Mouse (Mus musculus): ENCODE results near the gene Ndufv3. TPM values are rescaled to one million over a fixed set of nuclear protein-coding genes. Genes with fewer than 3 reads are reported as not detected.

The Ndufv3 gene
- total and polyA plus RNA-seq, 3 experiments, result 158 to 1,046 (median 189) TPM

DNA sequence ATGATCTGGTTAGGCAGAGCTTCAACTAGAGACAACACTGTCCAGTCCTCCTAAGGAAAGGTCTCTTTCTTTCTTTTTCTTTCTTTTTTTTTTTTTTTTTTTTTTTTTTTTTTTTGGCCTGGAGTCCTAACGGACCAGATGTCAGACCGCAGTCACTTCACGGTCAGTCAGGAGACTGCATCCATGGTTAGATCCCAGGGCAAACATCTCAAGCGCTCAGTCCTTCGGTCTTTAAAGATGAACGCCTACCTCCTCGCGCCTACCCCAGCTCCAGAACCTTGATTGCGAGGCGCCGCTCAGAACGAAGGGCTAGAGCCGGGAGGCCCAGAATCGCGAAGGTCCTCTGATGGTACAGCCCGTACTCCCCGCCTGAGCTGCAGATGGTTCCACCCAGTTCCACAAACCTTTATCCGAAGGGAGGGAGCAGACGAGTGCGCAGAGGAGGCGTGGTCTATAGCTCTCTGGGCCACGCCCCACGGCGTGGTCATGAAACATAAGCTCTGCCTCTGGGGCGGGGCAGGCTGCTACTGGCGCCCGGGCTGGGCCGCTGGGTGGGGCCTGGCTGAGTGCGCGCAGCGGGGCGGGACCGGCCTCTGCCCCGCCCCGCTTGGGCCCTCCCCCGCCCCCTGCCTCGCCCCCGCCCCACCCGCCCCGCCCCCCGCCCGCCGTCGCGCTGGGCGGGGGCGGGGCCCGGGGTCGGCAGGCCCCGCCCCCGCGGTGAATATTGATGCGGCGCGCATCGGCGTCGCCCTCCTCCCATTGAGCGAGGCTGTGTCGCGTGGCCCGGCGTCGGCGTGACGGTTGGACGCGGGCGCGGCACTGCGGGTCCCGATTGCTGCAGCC lies 44.3 kb downstream of the Ndufv3 start, which contains the start of gene Pknox1 (continued):
- TF ChIP-seq TCF12 (IDR thresholded peaks at IDR 0.05; ENCODE audit: low read depth, low read length) (peak; percentile 26; the same call in 1 of the 2 replicates), MXI1 (IDR thresholded peaks at IDR 0.05; ENCODE audit: low read depth, low read length) (peak; percentile 81; the same call in 1 of the 2 replicates), KAT2A (conservative IDR thresholded peaks at IDR 0.05; ENCODE audit: low read depth, low read length) (no peak), POLR2A (IDR thresholded peaks at IDR 0.05; ENCODE audit: control insufficient read depth in 1 of 2, insufficient read depth in 1 of 2, low read depth in 1 of 2, low read length in 2 of 2, poor library complexity in 1 of 2) (peak in 1 of 2 experiments; percentile 79; a peak in 2 of 4 replicates), ETS1 (IDR thresholded peaks at IDR 0.05; ENCODE audit: low read depth, low read length) (peak; percentile 43; the same call in 1 of the 2 replicates)

DNA sequence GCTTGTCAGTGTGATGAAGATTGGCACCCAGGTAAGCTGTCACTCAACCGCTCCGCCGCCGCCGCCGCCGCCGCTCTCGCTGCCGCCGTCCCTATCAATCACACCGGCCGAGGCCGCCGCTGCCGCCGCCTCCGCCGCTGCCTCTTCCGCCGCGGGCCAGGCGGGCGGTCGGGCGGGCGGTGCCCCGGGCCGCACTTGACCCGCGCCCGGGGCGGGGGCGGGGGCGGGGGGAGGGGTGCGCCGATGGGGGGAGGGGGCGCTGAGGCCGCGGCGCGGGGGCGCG lies 44.9 kb downstream of the Ndufv3 start:
- H3K9ac ChIP-seq (ENCODE audit: control insufficient read depth, low read depth, low read length, poor library complexity, severe bottlenecking), result peak overlapping the region; percentile 91
- H3K27ac ChIP-seq (ENCODE audit: control insufficient read depth, low read depth, low read length), result peak overlapping the region; percentile 66
- H3K36me3 ChIP-seq (ENCODE audit: control insufficient read depth in 1 of 2, insufficient read depth in 2 of 2, low read length in 2 of 2), result peaks cover 0 to 26% of the 10 kb centered on the region in 2 experiments; a peak in 2 of 4 replicates
- H3K9me3 ChIP-seq (replicated peaks; ENCODE audit: insufficient read depth, low read length), result no peaks in the 10 kb centered on the region
- no peaks in the 10 kb centered on the region for H3K27me3 ChIP-seq (ENCODE audit: control insufficient read depth in 1 of 2, insufficient read depth in 2 of 2, low read length in 2 of 2)
- H3K4me3 ChIP-seq (ENCODE audit: control insufficient read depth in 1 of 2, insufficient read depth in 1 of 2, low read depth in 2 of 2, low read length in 2 of 2), result peak overlapping the region; percentile 78 to 87; a peak in 3 of 4 replicates
- no peak for DNase-seq (ENCODE audit: low read depth, low spot score)
- peaks cover 0 to 26% of the 10 kb centered on the region in 2 experiments; a peak in 3 of 4 replicates for H3K4me1 ChIP-seq (ENCODE audit: control insufficient read depth in 1 of 2, insufficient read depth in 2 of 2, low read length in 2 of 2)
- TF ChIP-seq POLR2A (IDR thresholded peaks at IDR 0.05; ENCODE audit: control insufficient read depth in 1 of 2, insufficient read depth in 1 of 2, low read depth in 1 of 2, low read length in 2 of 2, poor library complexity in 1 of 2) (peak in 1 of 2 experiments; percentile 18; a peak in 1 of 4 replicates), UBTF (IDR thresholded peaks at IDR 0.05; ENCODE audit: borderline replicate concordance, insufficient read depth, low read depth, low read length) (no peak), NELFE (IDR thresholded peaks at IDR 0.05; ENCODE audit: low read depth, low read length) (peak; percentile 10; the same call in 1 of the 2 replicates), POLR2AphosphoS2 (IDR thresholded peaks at IDR 0.05; ENCODE audit: low read length) (no peak)
- H3K79me2 ChIP-seq (ENCODE audit: control insufficient read depth, insufficient read depth, low read length, poor library complexity), result peaks cover 39% of the 10 kb centered on the region

DNA sequence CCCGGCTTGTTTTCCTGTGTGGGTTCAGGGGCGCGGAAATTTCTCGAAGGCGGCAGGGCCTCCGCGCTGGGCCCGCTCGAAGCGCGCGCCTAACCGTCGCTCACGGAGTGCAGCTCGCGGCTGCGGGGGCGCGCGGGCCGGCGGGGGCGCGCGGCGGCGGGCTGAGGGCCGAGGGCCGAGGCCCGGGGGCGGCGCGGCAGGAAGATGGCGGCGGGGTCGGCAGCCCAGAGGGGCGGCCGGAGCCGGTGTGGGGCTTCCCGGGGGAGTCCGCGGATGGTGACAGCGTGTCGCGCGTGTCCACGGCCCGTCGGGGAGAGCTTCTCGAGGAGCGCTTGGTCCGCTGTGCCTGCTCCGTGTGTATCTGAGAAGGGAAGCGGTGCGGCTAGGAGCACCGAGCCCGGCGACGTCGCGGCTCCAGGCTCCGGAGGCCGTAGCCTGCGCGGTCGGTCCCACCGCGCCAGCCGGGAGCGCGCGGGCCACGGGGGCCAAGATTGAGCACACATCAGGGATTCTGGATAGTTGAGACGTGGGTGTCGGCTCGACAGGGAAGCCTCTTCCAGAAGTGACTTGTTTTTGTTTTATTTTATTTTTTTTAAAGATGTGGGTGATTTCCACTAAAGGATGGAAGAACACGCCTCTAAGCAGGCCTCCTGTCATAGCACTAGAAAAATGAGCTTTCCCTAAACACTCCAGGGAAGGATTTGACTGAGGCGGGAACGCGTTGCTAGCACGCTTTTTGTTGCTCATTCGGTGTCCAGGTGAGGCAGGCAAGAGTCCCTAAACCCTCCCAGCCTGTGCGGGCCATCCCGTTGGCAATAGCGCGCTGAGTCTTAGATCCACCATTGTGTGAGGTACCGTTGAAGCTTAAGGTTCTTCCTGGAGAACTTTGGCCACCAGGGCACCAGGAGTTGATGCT lies 45.5 kb downstream of the Ndufv3 start:
- H3K27ac ChIP-seq (ENCODE audit: control insufficient read depth, low read depth, low read length), result peak overlapping the region; percentile 66
- H3K36me3 ChIP-seq (ENCODE audit: control insufficient read depth in 1 of 2, insufficient read depth in 2 of 2, low read length in 2 of 2), result peaks cover 0 to 27% of the 10 kb centered on the region in 2 experiments; a peak in 2 of 4 replicates
- H3K4me3 ChIP-seq (ENCODE audit: control insufficient read depth in 1 of 2, insufficient read depth in 1 of 2, low read depth in 2 of 2, low read length in 2 of 2), result peak overlapping the region; percentile 78 to 87
- no peaks in the 10 kb centered on the region for H3K9me3 ChIP-seq (replicated peaks; ENCODE audit: insufficient read depth, low read length)
- peak overlapping the region; percentile 91 for H3K9ac ChIP-seq (ENCODE audit: control insufficient read depth, low read depth, low read length, poor library complexity, severe bottlenecking)
- peaks cover 41% of the 10 kb centered on the region for H3K79me2 ChIP-seq (ENCODE audit: control insufficient read depth, insufficient read depth, low read length, poor library complexity)
- peak; percentile 79 for DNase-seq (ENCODE audit: low read depth, low spot score)
- peaks cover 0 to 23% of the 10 kb centered on the region in 2 experiments; a peak in 3 of 4 replicates for H3K4me1 ChIP-seq (ENCODE audit: control insufficient read depth in 1 of 2, insufficient read depth in 2 of 2, low read length in 2 of 2)
- H3K27me3 ChIP-seq (ENCODE audit: control insufficient read depth in 1 of 2, insufficient read depth in 2 of 2, low read length in 2 of 2), result no peaks in the 10 kb centered on the region
- no peak for TF ChIP-seq E2F4 (IDR thresholded peaks at IDR 0.05; ENCODE audit: borderline replicate concordance, low read depth, low read length)
- no peak for TF ChIP-seq RAD21 (IDR thresholded peaks at IDR 0.05; ENCODE audit: low read depth, low read length)
- TF ChIP-seq CHD1 (IDR thresholded peaks at IDR 0.05; ENCODE audit: low read depth, low read length), result peak; percentile 57; the same call in 1 of the 2 replicates
- no peak for TF ChIP-seq MYB (IDR thresholded peaks at IDR 0.05; ENCODE audit: low read depth, low read length)
- no peak for TF ChIP-seq ZC3H11A (IDR thresholded peaks at IDR 0.05; ENCODE audit: low read depth, low read length)
- no peak for TF ChIP-seq TAL1 (IDR thresholded peaks at IDR 0.05; ENCODE audit: low read length)
- peak; percentile 3; the same call in 1 of the 2 replicates for TF ChIP-seq HCFC1 (IDR thresholded peaks at IDR 0.05; ENCODE audit: low read depth, low read length)
- TF ChIP-seq CTCF (IDR thresholded peaks at IDR 0.05 in 2 of 3, conservative IDR thresholded peaks at IDR 0.05 in 1 of 3; ENCODE audit: control insufficient read depth in 1 of 3, insufficient read depth in 1 of 3, low read depth in 2 of 3, low read length in 3 of 3, poor library complexity in 1 of 3, severe bottlenecking in 1 of 3), result no peak
- no peak for TF ChIP-seq POLR2AphosphoS5 (IDR thresholded peaks at IDR 0.05; ENCODE audit: borderline replicate concordance, low read depth, low read length)
- no peak; the same call in 1 of the 2 replicates for TF ChIP-seq POLR2AphosphoS2 (IDR thresholded peaks at IDR 0.05; ENCODE audit: low read length)
- TF ChIP-seq ELF1 (IDR thresholded peaks at IDR 0.05; ENCODE audit: low read depth, low read length), result no peak
- peak; percentile 22; the same call in 1 of the 2 replicates for TF ChIP-seq MAX (IDR thresholded peaks at IDR 0.05; ENCODE audit: low read length)
- TF ChIP-seq MAZ (IDR thresholded peaks at IDR 0.05; ENCODE audit: low read depth, low read length), result peak; percentile 32; the same call in 1 of the 2 replicates
- TF ChIP-seq NRF1 (IDR thresholded peaks at IDR 0.05; ENCODE audit: insufficient read depth, low read depth, low read length, poor library complexity, severe bottlenecking), result no peak
- no peak for TF ChIP-seq ETS1 (IDR thresholded peaks at IDR 0.05; ENCODE audit: low read depth, low read length)
- no peak for TF ChIP-seq USF2 (IDR thresholded peaks at IDR 0.05; ENCODE audit: borderline replicate concordance in 1 of 2, insufficient read depth in 1 of 2, low read depth in 1 of 2, low read length in 2 of 2)
- TF ChIP-seq RCOR1 (IDR thresholded peaks at IDR 0.05; ENCODE audit: low read depth, low read length), result no peak
- peak; percentile 60 for TF ChIP-seq SIN3A (IDR thresholded peaks at IDR 0.05; ENCODE audit: low read length)

Data from MEL (cell line).